ENCODE assay signal across 8 mouse cellular contexts in genomic region chr16:31081125-31081664, GRCm38 (mm10). TPM values are rescaled to one million over a fixed set of nuclear protein-coding genes. Genes with fewer than 3 reads are reported as not detected.
A peak's percentile ranks its signal among the peaks of the same experiment; 100 is the strongest.
DNase-seq lines count a peak whose midpoint lies in the region; ATAC-seq and TF ChIP-seq lines count a peak whose summit lies in the region.

Xxylt1 (minus strand) TSS chr16:31081432.

- H3K27ac ChIP-seq in hindbrain, embryonic 13.5 days, result peak within 1 kb of the TSS; percentile 91

- 0 out of 2 replicates have a peak, but pooled peaks cover 2% of the 10 kb centered on the region for H3K36me3 ChIP-seq in hindbrain, embryonic 13.5 days

- peaks cover 20% of the 10 kb centered on the region for H3K4me1 ChIP-seq in hindbrain, embryonic 13.5 days (replicated peaks)

- DNase-seq in Patski (ENCODE audit: low read depth, low spot score), result peak; percentile 46
- peak; percentile 97 to 98 for DNase-seq in cerebellum, postnatal 14 days
- DNase-seq in frontal cortex, postnatal 14 days (ENCODE audit: low spot score in 2 of 2), result peak; percentile 89 to 93
- peak; percentile 84 to 90 for DNase-seq in layer of hippocampus, postnatal 25 days (ENCODE audit: extremely low spot score in 1 of 2, low spot score in 1 of 2)
- peak; percentile 95 for DNase-seq in lung, postnatal 25 days (ENCODE audit: low spot score)
- DNase-seq in retina, embryonic 14.5 days (ENCODE audit: low spot score), result peak; percentile 96
- DNase-seq in thymus, postnatal 4 days, result peak; percentile 96

- no peaks in the 10 kb centered on the region for H3K27me3 ChIP-seq in Patski
- H3K27me3 ChIP-seq in hindbrain, embryonic 13.5 days, result no peaks in the 10 kb centered on the region

- in situ Hi-C loops in Patski (cut with MboI; ENCODE audit: low pct_unique_long_range_greater_than_20kb), result loop anchor here (5.0 kb wide), 1 partner anchor 271 kb away; no protein-coding TSS in a partner anchor

- POLR2A ChIA-PET in Patski (lab: Charles Lee), result interaction anchor here (1.0 kb wide), 1 partner anchor 14 kb away, joined by 3 read pairs; no protein-coding TSS in a partner anchor

- CTCF ChIA-PET in Patski (lab: Charles Lee), result interaction anchor here (1.6 to 4.1 kb wide), 4 partner anchors 10 to 324 kb away, joined by 4 to 24 read pairs (median 6); no protein-coding TSS in a partner anchor

- TF ChIP-seq CTCF in Patski (IDR thresholded peaks at IDR 0.05), result no peak

- WGBS in hindbrain, embryonic 13.5 days, result under 1% methylated on average over 54 of the region's 54 CpGs

- H3K9ac ChIP-seq in hindbrain, embryonic 13.5 days, result peak within 1 kb of the TSS; percentile 84

- peak within 1 kb of the TSS; percentile 81 for H3K4me3 ChIP-seq in hindbrain, embryonic 13.5 days

- H3K9me3 ChIP-seq in hindbrain, embryonic 13.5 days, result no peaks in the 10 kb centered on the region

- ATAC-seq in Patski, result peak; percentile 94
- ATAC-seq in hindbrain, embryonic 13.5 days (ENCODE audit: low FRiP score), result peak; percentile 99

- H3K4me2 ChIP-seq in hindbrain, embryonic 13.5 days, result peak within 1 kb of the TSS; percentile 93

RNA-seq across cellular contexts. Expression of gene Xxylt1, which starts in this region (rescaled TPM):
- 27.6 TPM for polyA plus RNA-seq in Patski (2021)
- 10.8 and 11.6 TPM in 2 replicates for polyA plus RNA-seq in hindbrain, embryonic 13.5 days (2015; fragmentation: Nextera tagmentation; extraction: Ambion mirVana)
- total RNA-seq in layer of hippocampus, postnatal 25 days (2021), result 10 to 100 TPM; 20.0 to 21.6 TPM

Comparison
In these comparisons a context has a peak if more than half of its experiments do, and no peak if none do; other contexts are left out.
1. Peak in every context shown above with its lines: DNase-seq, ATAC-seq, H3K4me3 ChIP-seq and H3K27ac ChIP-seq.
2. DNase-seq: peak in every context shown above with its lines; median percentile 98 in cerebellum, postnatal 14 days; 96 in retina, embryonic 14.5 days; 96 in thymus, postnatal 4 days; 95 in lung, postnatal 25 days; 91 in frontal cortex, postnatal 14 days; 87 in layer of hippocampus, postnatal 25 days; 46 in Patski.